Mouse (Mus musculus): ENCODE data around the gene Gse1. TPM values are rescaled to one million over a fixed set of nuclear protein-coding genes. Genes with fewer than 3 reads are reported as not detected.
A peak's percentile ranks its signal among the peaks of the same experiment; 100 is the strongest.

Gse1 gene
- polyA plus RNA-seq, 1 experiment = 14.8 TPM

- Histone ChIP-seq H3K27me3 (replicated peaks; ENCODE audit: control insufficient read depth, insufficient read depth, low read length) (no peaks in the 10 kb centered on the region), H3K4me3 (ENCODE audit: insufficient read depth, low read depth, low read length) (no peak overlapping the region), H3K4me1 (ENCODE audit: control insufficient read depth, insufficient read depth, low read length) (no peaks in the 10 kb centered on the region), H3K27ac (ENCODE audit: insufficient read depth, low read depth, low read length) (no peak overlapping the region), H3K36me3 (ENCODE audit: control insufficient read depth, insufficient read depth, low read length) (no peaks in the 10 kb centered on the region)
- DNase-seq = no peak
- no peak for TF ChIP-seq POLR2A (IDR thresholded peaks at IDR 0.05; ENCODE audit: low read depth, low read length)
- TF ChIP-seq CTCF (conservative IDR thresholded peaks at IDR 0.05; ENCODE audit: insufficient read depth, insufficient read length, low read depth, low read length) = no peak
- WGBS = 92% methylated on average over 7 of the region's 7 CpGs
Measured at GRCm38 (mm10) chr8:120467598-120467997, 239.3 kb downstream of the Gse1 start.

GRCm38 (mm10) chr8:120470170-120470569, 241.9 kb downstream of the Gse1 start:
- Histone ChIP-seq H3K27ac (ENCODE audit: insufficient read depth, low read depth, low read length) (no peak overlapping the region), H3K27me3 (replicated peaks; ENCODE audit: control insufficient read depth, insufficient read depth, low read length) (no peaks in the 10 kb centered on the region), H3K36me3 (ENCODE audit: control insufficient read depth, insufficient read depth, low read length) (no peaks in the 10 kb centered on the region), H3K4me3 (ENCODE audit: insufficient read depth, low read depth, low read length) (no peak overlapping the region), H3K4me1 (ENCODE audit: control insufficient read depth, insufficient read depth, low read length) (no peaks in the 10 kb centered on the region)
- WGBS = 92% methylated on average over 12 of the region's 12 CpGs
- TF ChIP-seq CTCF (conservative IDR thresholded peaks at IDR 0.05; ENCODE audit: insufficient read depth, insufficient read length, low read depth, low read length) = no peak
- no peak for TF ChIP-seq POLR2A (IDR thresholded peaks at IDR 0.05; ENCODE audit: low read depth, low read length)
- DNase-seq = no peak

GRCm38 (mm10) chr8:120471166-120471565, 242.9 kb downstream of the Gse1 start:
- Histone ChIP-seq H3K4me1 (ENCODE audit: control insufficient read depth, insufficient read depth, low read length) (no peaks in the 10 kb centered on the region), H3K27me3 (replicated peaks; ENCODE audit: control insufficient read depth, insufficient read depth, low read length) (no peaks in the 10 kb centered on the region), H3K4me3 (ENCODE audit: insufficient read depth, low read depth, low read length) (no peak overlapping the region), H3K27ac (ENCODE audit: insufficient read depth, low read depth, low read length) (no peak overlapping the region), H3K36me3 (ENCODE audit: control insufficient read depth, insufficient read depth, low read length) (no peaks in the 10 kb centered on the region)
- no peak for TF ChIP-seq POLR2A (IDR thresholded peaks at IDR 0.05; ENCODE audit: low read depth, low read length)
- TF ChIP-seq CTCF (conservative IDR thresholded peaks at IDR 0.05; ENCODE audit: insufficient read depth, insufficient read length, low read depth, low read length) = peak; percentile 47
- 51% methylated on average over 7 of the region's 7 CpGs for WGBS
- DNase-seq = no peak

GRCm38 (mm10) chr8:120471752-120472151, 243.5 kb downstream of the Gse1 start:
- DNase-seq = no peak
- no peaks in the 10 kb centered on the region for H3K27me3 ChIP-seq (replicated peaks; ENCODE audit: control insufficient read depth, insufficient read depth, low read length)
- no peaks in the 10 kb centered on the region for H3K36me3 ChIP-seq (ENCODE audit: control insufficient read depth, insufficient read depth, low read length)
- TF ChIP-seq CTCF (conservative IDR thresholded peaks at IDR 0.05; ENCODE audit: insufficient read depth, insufficient read length, low read depth, low read length) = no peak
- no peak for TF ChIP-seq POLR2A (IDR thresholded peaks at IDR 0.05; ENCODE audit: low read depth, low read length)
- no peaks in the 10 kb centered on the region for H3K4me1 ChIP-seq (ENCODE audit: control insufficient read depth, insufficient read depth, low read length)
- H3K27ac ChIP-seq (ENCODE audit: insufficient read depth, low read depth, low read length) = no peak overlapping the region
- H3K4me3 ChIP-seq (ENCODE audit: insufficient read depth, low read depth, low read length) = no peak overlapping the region
- WGBS = 83% methylated on average over 2 of the region's 2 CpGs

- Histone ChIP-seq H3K36me3 (ENCODE audit: control insufficient read depth, insufficient read depth, low read length) (no peaks in the 10 kb centered on the region), H3K4me3 (ENCODE audit: insufficient read depth, low read depth, low read length) (no peak overlapping the region), H3K4me1 (ENCODE audit: control insufficient read depth, insufficient read depth, low read length) (no peaks in the 10 kb centered on the region), H3K27me3 (replicated peaks; ENCODE audit: control insufficient read depth, insufficient read depth, low read length) (no peaks in the 10 kb centered on the region), H3K27ac (ENCODE audit: insufficient read depth, low read depth, low read length) (no peak overlapping the region)
- WGBS = 80% methylated on average over 16 of the region's 16 CpGs
- TF ChIP-seq CTCF (conservative IDR thresholded peaks at IDR 0.05; ENCODE audit: insufficient read depth, insufficient read length, low read depth, low read length) = no peak
- TF ChIP-seq POLR2A (IDR thresholded peaks at IDR 0.05; ENCODE audit: low read depth, low read length) = no peak
- DNase-seq = no peak
Measured at GRCm38 (mm10) chr8:120472230-120472629, 244.0 kb downstream of the Gse1 start.

GRCm38 (mm10) chr8:120473729-120474364, 245.6 kb downstream of the Gse1 start:
- peak; percentile 83 for DNase-seq
- TF ChIP-seq CTCF (conservative IDR thresholded peaks at IDR 0.05; ENCODE audit: insufficient read depth, insufficient read length, low read depth, low read length) (no peak), POLR2A (IDR thresholded peaks at IDR 0.05; ENCODE audit: low read depth, low read length) (no peak)
- Histone ChIP-seq H3K4me3 (ENCODE audit: insufficient read depth, low read depth, low read length) (no peak overlapping the region), H3K27me3 (replicated peaks; ENCODE audit: control insufficient read depth, insufficient read depth, low read length) (no peaks in the 10 kb centered on the region), H3K36me3 (ENCODE audit: control insufficient read depth, insufficient read depth, low read length) (no peaks in the 10 kb centered on the region), H3K4me1 (ENCODE audit: control insufficient read depth, insufficient read depth, low read length) (no peaks in the 10 kb centered on the region), H3K27ac (ENCODE audit: insufficient read depth, low read depth, low read length) (peak overlapping the region; percentile 45; the same call in 1 of the 2 replicates)
- WGBS = 84% methylated on average over 13 of the region's 13 CpGs

GRCm38 (mm10) chr8:120474496-120475235, 246.4 kb downstream of the Gse1 start:
- Histone ChIP-seq H3K36me3 (ENCODE audit: control insufficient read depth, insufficient read depth, low read length) (no peaks in the 10 kb centered on the region), H3K27ac (ENCODE audit: insufficient read depth, low read depth, low read length) (peak overlapping the region; percentile 45; the same call in 1 of the 2 replicates), H3K4me1 (ENCODE audit: control insufficient read depth, insufficient read depth, low read length) (no peaks in the 10 kb centered on the region), H3K4me3 (ENCODE audit: insufficient read depth, low read depth, low read length) (no peak overlapping the region), H3K27me3 (replicated peaks; ENCODE audit: control insufficient read depth, insufficient read depth, low read length) (no peaks in the 10 kb centered on the region)
- WGBS = 79% methylated on average over 11 of the region's 11 CpGs
- no peak for DNase-seq
- no peak for TF ChIP-seq POLR2A (IDR thresholded peaks at IDR 0.05; ENCODE audit: low read depth, low read length)
- no peak for TF ChIP-seq CTCF (conservative IDR thresholded peaks at IDR 0.05; ENCODE audit: insufficient read depth, insufficient read length, low read depth, low read length)

All from kidney, adult 2 months (tissue).